Mouse (Mus musculus) left cerebral cortex, adult 18-20 months (tissue): ENCODE measurements around the gene Fez2. TPM values are rescaled to one million over a fixed set of nuclear protein-coding genes. Genes with fewer than 3 reads are reported as not detected.

Experiments used
- DNase-seq, 2 experiments: peaks; one replicate each; pipeline ENCODE4 v3.0.0; 2021 to 2022; ENCODE audit warnings: low spot score in 2 of 2, mixed read lengths in 1 of 2
- total RNA-seq, 2 experiments: library from RNA; stranded (reverse); gene quantifications; 2 replicates each; pipeline ENCODE4 v1.2.3; 2021

Gene Fez2
- total RNA-seq, 2 experiments from 2014 or later, result 37.0 to 37.5 TPM

DNA sequence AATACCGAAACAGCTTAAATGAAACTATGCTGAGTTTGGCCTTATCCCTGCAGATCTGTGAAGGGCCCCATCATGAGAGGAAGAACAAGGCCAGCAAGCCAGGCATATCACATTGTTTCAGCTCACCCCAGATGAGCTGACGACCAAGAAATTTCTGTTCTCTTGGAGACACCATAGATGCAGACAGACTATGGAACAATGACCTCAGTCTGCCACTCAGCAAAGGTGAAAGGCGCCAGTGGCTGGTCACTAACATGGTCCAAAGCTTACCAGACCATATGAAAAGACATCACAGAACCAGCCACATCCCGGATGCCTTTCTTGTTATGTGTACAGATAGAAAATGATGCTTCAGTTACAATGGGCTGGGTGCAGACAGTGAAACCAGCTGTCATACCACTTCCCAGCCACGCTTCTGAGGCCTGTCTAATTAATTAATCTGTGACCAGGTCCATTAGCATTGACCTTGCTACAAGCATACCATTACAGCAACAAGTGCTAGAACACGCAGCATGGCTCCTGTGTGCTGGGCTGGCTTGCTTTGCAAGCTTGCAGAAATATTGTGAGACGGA lies 92.1 kb downstream of the Fez2 start:
- DNase-seq, result no peak

DNA sequence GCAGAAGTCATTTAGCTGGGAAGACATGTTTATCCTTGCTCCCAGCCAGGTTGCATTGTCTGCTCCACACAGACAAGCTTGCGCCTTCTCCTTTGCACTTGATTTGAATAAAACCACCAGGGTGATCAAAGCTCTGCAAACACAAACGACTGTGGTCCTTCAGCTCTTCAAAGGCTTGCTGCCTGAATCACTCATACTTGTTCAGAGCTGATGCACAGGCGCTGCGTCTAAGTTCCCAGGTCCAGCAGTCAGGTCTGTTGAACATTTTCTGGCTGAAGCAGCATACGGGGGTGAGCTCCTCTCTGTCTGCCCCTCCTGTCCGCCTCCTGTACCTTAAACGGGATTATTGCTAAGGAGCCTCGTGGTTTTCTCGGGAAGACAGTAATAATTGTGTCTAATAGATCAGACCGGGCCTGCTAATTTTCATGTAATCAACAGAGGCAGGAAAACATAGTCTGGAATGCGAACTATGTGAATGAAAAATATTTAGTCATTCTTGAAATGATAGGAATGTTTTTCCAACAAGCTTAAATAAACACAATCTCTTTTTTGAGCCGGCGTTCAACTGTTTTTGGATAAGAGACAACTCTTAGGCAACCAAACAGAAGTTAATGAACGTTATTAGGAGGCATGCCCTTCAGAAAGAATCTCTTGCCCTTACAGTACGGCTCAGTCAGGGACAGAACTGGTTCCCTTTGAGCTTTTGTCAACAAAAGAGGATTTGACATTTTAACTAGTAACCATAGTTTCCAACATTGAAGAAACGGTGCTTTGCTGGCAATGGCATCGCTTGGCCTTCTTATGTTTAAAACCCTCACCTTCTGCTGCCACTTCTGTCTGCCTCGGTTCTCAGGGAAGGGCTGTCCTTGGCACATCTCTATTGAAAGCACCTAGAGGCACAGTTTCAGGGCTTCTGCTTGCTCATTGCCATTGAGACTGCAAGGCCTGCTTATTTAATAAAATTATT lies 95.3 kb downstream of the Fez2 start:
- DNase-seq, result no peak

DNA sequence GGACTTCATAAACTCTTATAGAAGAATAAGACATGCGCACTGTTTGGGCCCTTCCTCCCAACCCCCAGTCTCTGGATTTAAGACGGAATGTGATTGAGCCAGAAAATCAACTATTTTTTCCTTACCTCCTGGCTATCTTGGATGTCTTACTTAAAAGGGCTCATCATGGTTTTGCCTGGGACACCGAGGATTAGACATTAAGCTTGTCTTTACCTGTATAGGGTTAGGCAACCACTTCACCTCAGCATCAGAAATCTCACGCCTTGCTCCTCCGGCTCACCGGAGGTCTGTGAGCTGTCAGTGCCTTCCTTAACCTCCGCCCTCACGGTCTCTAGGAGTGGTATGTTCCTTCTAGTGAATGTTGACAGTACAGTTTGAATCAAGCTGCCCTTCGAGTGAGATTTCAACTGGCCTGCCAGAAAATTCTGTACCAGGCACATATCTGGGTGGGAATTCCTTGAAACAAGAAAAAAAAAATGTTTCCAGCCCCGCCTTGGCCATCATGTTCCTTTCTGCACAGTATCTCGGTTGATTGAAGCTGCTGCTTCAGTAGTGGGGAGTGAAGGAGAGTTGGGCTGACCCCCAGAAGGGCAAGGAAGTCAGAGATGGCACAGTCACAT lies 96.6 kb downstream of the Fez2 start:
- no peak for DNase-seq

Other genes starting within 250 kb of the Fez2 start
- gene Crim1, start 217.9 kb downstream of the Fez2 start, total RNA-seq, result 10 to 100 TPM; 80.3 to 88.5 TPM
- 1 to 10 TPM in 1 of 2 experiments, under 1 TPM in 1; 0.80 to 1.2 TPM for gene Vit, start 89.9 kb upstream of the Fez2 start, total RNA-seq